Mouse (Mus musculus): ENCODE measurements at regions not wholly inside any gene's neighbourhood (a gene's known extent, or its start where the extent isn't known, plus 50 kb on each side); places are given as distances from the start of the nearest gene placed in this dataset.

DNA sequence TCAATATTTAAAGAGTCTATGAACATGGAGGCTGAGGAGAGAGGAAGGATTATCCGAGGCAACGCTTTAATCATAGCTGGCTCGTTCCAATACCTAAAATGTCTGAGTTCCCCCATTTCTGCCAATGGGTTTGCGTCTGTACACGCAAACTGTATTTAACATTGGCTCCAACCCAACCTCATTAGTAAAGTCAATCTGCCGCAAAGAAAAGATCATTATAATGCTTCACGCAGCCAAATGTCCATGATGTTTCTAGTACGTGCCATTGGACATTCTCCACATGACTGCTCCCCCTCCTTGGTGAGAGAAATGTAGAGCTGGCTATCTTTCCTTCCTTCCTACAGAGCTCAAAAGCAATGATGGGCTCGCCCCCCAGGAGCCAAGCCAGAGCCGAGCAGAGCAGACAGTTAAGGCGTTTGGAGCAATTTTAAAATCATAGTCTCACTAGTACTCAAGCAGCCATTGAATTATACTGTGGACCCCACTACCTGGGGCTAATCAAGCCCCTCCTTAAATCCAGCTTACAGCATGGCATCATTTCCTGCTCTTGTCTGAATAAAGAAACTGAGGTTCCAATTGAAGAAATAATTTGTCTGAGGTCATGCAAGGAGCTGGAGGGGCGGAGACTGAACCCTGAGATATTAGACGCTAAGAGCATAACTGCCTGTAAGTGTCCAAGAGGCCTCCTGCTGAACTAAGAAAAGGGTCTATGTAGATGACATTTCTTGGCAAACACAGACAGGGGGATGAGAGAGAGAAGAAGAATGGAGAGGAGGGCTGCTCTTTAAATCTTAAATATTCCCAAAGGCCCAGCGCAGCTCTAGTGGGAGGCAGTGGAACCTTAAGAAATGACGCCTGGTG, 88.5 kb upstream of the Adpgk start:
- H3K36me3 ChIP-seq (ENCODE audit: control insufficient read depth, insufficient read depth, low read length), result no peaks in the 10 kb centered on the region
- H3K4me1 ChIP-seq (ENCODE audit: control insufficient read depth, insufficient read depth, low read length), result no peaks in the 10 kb centered on the region
- no peak for DNase-seq
- H3K27me3 ChIP-seq (replicated peaks; ENCODE audit: control insufficient read depth, insufficient read depth, low read length), result no peaks in the 10 kb centered on the region
- no peak overlapping the region for H3K27ac ChIP-seq (ENCODE audit: insufficient read depth, low read depth, low read length)
- WGBS, result 90% methylated on average over 15 of the region's 15 CpGs
- no peak for TF ChIP-seq POLR2A (IDR thresholded peaks at IDR 0.05; ENCODE audit: low read depth, low read length)
- TF ChIP-seq CTCF (conservative IDR thresholded peaks at IDR 0.05; ENCODE audit: insufficient read depth, insufficient read length, low read depth, low read length), result no peak
- no peak overlapping the region for H3K4me3 ChIP-seq (ENCODE audit: insufficient read depth, low read depth, low read length)

DNA sequence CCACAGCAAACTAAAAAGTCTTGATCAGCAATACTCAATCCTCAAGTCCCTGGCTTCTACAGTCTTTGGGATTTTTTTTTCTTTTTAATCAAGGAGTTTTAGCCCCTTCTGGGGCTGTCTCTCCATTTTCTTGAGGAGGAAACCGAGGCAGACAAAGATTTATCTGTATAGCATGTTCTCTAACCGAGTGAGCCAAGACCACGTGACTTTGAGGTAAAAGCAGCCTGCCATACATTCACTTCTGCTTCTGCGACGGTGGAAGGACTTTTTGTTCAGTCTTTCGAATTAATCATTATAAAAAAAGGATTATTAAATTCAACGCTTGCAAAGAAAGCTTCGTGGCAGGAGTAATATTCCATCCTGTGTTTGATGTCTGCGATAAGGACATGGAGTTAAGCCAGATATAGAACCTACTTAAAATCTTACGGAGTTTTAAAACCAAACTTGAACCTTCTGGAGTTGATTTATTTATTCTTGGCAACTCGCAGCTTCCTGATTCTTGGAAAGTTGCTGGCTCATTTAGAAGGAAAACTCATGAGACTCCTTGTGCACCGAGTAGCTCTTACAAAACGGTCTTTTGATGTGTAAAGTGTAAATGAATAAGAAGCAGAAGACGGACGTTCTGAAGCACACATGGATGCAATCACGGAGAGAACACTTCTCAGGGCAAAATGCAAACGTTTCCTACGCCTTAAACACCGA, 91.7 kb upstream of the Adpgk start:
- TF ChIP-seq CTCF (conservative IDR thresholded peaks at IDR 0.05; ENCODE audit: insufficient read depth, insufficient read length, low read depth, low read length) (no peak), POLR2A (IDR thresholded peaks at IDR 0.05; ENCODE audit: low read depth, low read length) (no peak)
- Histone ChIP-seq H3K36me3 (ENCODE audit: control insufficient read depth, insufficient read depth, low read length) (no peaks in the 10 kb centered on the region), H3K27ac (ENCODE audit: insufficient read depth, low read depth, low read length) (no peak overlapping the region), H3K4me1 (ENCODE audit: control insufficient read depth, insufficient read depth, low read length) (no peaks in the 10 kb centered on the region), H3K4me3 (ENCODE audit: insufficient read depth, low read depth, low read length) (no peak overlapping the region), H3K27me3 (replicated peaks; ENCODE audit: control insufficient read depth, insufficient read depth, low read length) (no peaks in the 10 kb centered on the region)
- DNase-seq, result peak; percentile 4
- whole genome bisulfite sequencing, result 44% methylated on average over 19 of the region's 19 CpGs

DNA sequence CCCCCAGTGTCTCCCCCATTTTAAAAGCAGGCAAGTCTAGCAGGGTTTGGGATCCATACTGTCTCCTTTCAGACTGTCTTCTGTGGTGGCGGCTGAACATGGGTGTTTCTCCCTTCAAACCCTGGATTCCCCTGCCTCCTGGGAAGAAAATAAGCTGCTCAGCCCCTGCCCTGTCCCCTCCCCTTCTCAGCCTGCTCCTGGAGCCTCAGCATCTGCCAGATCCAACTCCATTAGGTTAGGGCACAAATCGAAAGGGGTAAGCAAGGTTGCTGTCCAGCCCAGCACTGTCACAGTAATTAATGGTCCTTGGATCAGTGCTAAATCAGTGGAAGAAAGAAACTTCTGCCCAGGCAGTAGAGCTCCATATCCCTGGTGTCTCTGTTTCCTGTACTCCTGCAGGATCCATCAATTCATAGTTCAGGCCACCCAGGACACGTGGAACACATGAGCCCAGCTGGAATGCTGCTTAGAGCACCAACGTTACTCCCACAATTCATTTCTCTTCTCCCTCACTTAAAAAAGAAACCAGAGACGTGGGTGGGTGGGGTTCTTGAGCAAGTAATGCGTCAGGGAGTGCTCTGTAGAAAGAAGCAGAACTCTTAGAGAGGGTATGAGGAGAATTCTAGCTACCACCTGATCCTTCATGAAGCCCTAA, 93.0 kb upstream of the Adpgk start:
- no peak for DNase-seq
- Histone ChIP-seq H3K36me3 (ENCODE audit: control insufficient read depth, insufficient read depth, low read length) (no peaks in the 10 kb centered on the region), H3K27ac (ENCODE audit: insufficient read depth, low read depth, low read length) (no peak overlapping the region), H3K27me3 (replicated peaks; ENCODE audit: control insufficient read depth, insufficient read depth, low read length) (no peaks in the 10 kb centered on the region), H3K4me3 (ENCODE audit: insufficient read depth, low read depth, low read length) (no peak overlapping the region), H3K4me1 (ENCODE audit: control insufficient read depth, insufficient read depth, low read length) (no peaks in the 10 kb centered on the region)
- TF ChIP-seq POLR2A (IDR thresholded peaks at IDR 0.05; ENCODE audit: low read depth, low read length) (no peak), CTCF (conservative IDR thresholded peaks at IDR 0.05; ENCODE audit: insufficient read depth, insufficient read length, low read depth, low read length) (no peak)
- 16% methylated on average over 6 of the region's 6 CpGs for whole genome bisulfite sequencing

DNA sequence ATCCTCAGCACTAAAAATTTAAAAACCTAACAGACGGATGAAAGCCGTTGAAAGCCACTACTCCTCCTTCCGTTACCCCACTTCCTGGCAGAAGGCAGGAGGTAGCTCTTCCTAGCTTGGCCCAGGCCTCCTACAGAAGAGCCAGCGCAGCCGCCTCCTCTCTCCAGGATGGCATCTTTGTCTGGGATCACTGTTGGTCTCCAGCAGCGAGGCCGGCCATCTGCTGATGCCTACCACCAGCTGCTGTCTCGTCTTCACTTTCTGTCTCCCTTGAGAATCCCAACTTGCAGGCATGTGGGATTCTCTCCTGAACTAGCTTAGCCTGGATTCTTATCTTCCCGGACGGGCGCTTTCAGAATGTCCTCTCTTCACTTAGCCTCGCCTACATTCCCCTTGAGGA, 93.9 kb upstream of the Adpgk start:
- Histone ChIP-seq H3K36me3 (ENCODE audit: control insufficient read depth, insufficient read depth, low read length) (no peaks in the 10 kb centered on the region), H3K27me3 (replicated peaks; ENCODE audit: control insufficient read depth, insufficient read depth, low read length) (no peaks in the 10 kb centered on the region), H3K27ac (ENCODE audit: insufficient read depth, low read depth, low read length) (no peak overlapping the region), H3K4me3 (ENCODE audit: insufficient read depth, low read depth, low read length) (no peak overlapping the region), H3K4me1 (ENCODE audit: control insufficient read depth, insufficient read depth, low read length) (no peaks in the 10 kb centered on the region)
- WGBS, result 84% methylated on average over 12 of the region's 12 CpGs
- TF ChIP-seq CTCF (conservative IDR thresholded peaks at IDR 0.05; ENCODE audit: insufficient read depth, insufficient read length, low read depth, low read length) (no peak), POLR2A (IDR thresholded peaks at IDR 0.05; ENCODE audit: low read depth, low read length) (no peak)
- no peak for DNase-seq

DNA sequence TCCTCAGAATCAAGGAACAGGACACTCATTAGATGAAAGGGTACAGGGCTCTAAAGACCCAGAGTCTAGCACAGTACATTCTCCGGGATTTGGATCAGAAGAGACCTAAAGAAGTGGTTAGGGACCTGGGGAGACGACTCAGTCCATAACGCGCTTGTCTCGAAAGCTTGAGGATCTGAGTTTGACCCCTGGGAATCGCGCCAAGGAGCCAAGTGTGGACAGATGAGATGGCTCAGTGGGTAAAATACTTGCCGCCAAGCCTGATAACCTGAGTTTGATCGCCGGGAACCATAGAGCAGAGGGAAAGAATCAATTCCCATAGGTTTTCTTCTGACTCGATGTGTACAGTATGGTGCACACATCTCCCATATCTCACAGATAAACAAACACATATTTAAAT, 97.4 kb upstream of the Adpgk start:
- Histone ChIP-seq H3K36me3 (ENCODE audit: control insufficient read depth, insufficient read depth, low read length) (no peaks in the 10 kb centered on the region), H3K27ac (ENCODE audit: insufficient read depth, low read depth, low read length) (no peak overlapping the region), H3K4me3 (ENCODE audit: insufficient read depth, low read depth, low read length) (no peak overlapping the region), H3K4me1 (ENCODE audit: control insufficient read depth, insufficient read depth, low read length) (no peaks in the 10 kb centered on the region), H3K27me3 (replicated peaks; ENCODE audit: control insufficient read depth, insufficient read depth, low read length) (no peaks in the 10 kb centered on the region)
- TF ChIP-seq CTCF (conservative IDR thresholded peaks at IDR 0.05; ENCODE audit: insufficient read depth, insufficient read length, low read depth, low read length) (no peak), POLR2A (IDR thresholded peaks at IDR 0.05; ENCODE audit: low read depth, low read length) (no peak)
- WGBS, result 92% methylated on average over 11 of the region's 11 CpGs
- DNase-seq, result no peak

DNA sequence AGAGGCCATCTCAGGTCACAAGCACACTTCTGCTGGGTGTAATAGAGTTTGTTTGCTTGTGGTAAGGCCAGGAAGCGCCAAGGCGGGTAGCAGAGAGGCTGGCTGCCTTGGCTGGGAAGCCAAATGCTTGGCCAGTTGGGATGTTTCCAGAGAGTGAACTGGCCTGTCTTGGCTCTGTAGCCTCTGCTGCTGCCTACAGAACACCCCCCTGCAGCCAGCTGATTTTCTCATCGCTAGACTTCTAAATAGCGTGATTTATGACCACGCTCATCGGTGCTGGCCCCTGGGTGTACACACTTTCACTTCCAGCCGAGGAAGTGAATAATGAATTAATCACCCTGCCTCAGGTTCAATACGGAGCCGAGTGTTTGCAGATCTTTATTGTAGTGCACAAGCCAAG, 102.2 kb upstream of the Adpgk start:
- H3K4me3 ChIP-seq (ENCODE audit: insufficient read depth, low read depth, low read length), result no peak overlapping the region
- no peak overlapping the region for H3K27ac ChIP-seq (ENCODE audit: insufficient read depth, low read depth, low read length)
- H3K27me3 ChIP-seq (replicated peaks; ENCODE audit: control insufficient read depth, insufficient read depth, low read length), result no peaks in the 10 kb centered on the region
- no peak for TF ChIP-seq CTCF (conservative IDR thresholded peaks at IDR 0.05; ENCODE audit: insufficient read depth, insufficient read length, low read depth, low read length)
- no peak for TF ChIP-seq POLR2A (IDR thresholded peaks at IDR 0.05; ENCODE audit: low read depth, low read length)
- no peaks in the 10 kb centered on the region for H3K4me1 ChIP-seq (ENCODE audit: control insufficient read depth, insufficient read depth, low read length)
- no peaks in the 10 kb centered on the region for H3K36me3 ChIP-seq (ENCODE audit: control insufficient read depth, insufficient read depth, low read length)
- 23% methylated on average over 9 of the region's 9 CpGs for WGBS
- DNase-seq, result peak; percentile 45

DNA sequence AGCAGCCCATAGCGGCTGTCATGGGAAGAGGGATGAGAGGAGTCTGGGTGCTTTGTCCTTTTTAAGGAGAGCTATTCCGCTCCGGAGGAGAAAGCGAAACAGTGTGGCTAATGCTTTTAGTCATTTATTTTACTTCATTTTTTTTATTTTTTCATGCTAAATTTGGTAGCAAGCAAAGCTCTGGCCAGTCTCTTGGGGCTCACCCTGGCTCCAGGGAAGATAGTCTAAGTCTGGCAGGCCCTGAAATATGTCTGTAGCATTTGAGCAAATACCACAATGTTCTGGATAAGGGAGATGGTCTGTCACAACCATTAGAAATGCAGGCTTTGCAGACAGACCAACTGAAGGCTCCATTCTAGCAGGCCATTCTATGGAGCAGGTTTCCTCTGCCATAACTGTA, 102.9 kb upstream of the Adpgk start:
- H3K36me3 ChIP-seq (ENCODE audit: control insufficient read depth, insufficient read depth, low read length), result no peaks in the 10 kb centered on the region
- H3K27ac ChIP-seq (ENCODE audit: insufficient read depth, low read depth, low read length), result no peak overlapping the region
- WGBS, result 82% methylated on average over 4 of the region's 4 CpGs
- no peaks in the 10 kb centered on the region for H3K4me1 ChIP-seq (ENCODE audit: control insufficient read depth, insufficient read depth, low read length)
- DNase-seq, result peak; percentile 3
- H3K4me3 ChIP-seq (ENCODE audit: insufficient read depth, low read depth, low read length), result no peak overlapping the region
- no peaks in the 10 kb centered on the region for H3K27me3 ChIP-seq (replicated peaks; ENCODE audit: control insufficient read depth, insufficient read depth, low read length)
- TF ChIP-seq POLR2A (IDR thresholded peaks at IDR 0.05; ENCODE audit: low read depth, low read length) (no peak), CTCF (conservative IDR thresholded peaks at IDR 0.05; ENCODE audit: insufficient read depth, insufficient read length, low read depth, low read length) (no peak)

All from kidney, adult 2 months (tissue).